Mouse (Mus musculus): Measurements from ENCODE around the gene Zfp131. TPM values are rescaled to one million over a fixed set of nuclear protein-coding genes. Genes with fewer than 3 reads are reported as not detected.

Zfp131 gene
- total and polyA plus RNA-seq, 3 experiments: 31.3 to 61.4 (median 49.3) TPM

GRCm38 (mm10) chr13:119727608-119728387 is 62.9 kb downstream of the Zfp131 start:
- TF ChIP-seq PAX5 (IDR thresholded peaks at IDR 0.05; ENCODE audit: low read length) (no peak), MAX (IDR thresholded peaks at IDR 0.05; ENCODE audit: low read length) (no peak), TCF12 (IDR thresholded peaks at IDR 0.05; ENCODE audit: low read depth, low read length) (no peak), CTCF (conservative IDR thresholded peaks at IDR 0.05 in 1 of 2, IDR thresholded peaks at IDR 0.05 in 1 of 2; ENCODE audit: low read depth in 2 of 2, low read length in 2 of 2) (no peak)
- no peak overlapping the region for H3K4me2 ChIP-seq (ENCODE audit: insufficient read depth, low read depth, poor library complexity, severe bottlenecking)

GRCm38 (mm10) chr13:119724541-119724940 is 66.1 kb downstream of the Zfp131 start:
- Histone ChIP-seq H3K4me2 (ENCODE audit: insufficient read depth, low read depth, poor library complexity, severe bottlenecking) (no peak overlapping the region), H3K27me3 (replicated peaks) (no peaks in the 10 kb centered on the region), H3K36me3 (replicated peaks in 1 of 2; ENCODE audit: control insufficient read depth in 1 of 2, insufficient read depth in 1 of 2, low read length in 1 of 2) (no peaks in the 10 kb centered on the region), H3K4me1 (ENCODE audit: control insufficient read depth in 1 of 2, insufficient read depth in 2 of 2) (peaks cover 2 to 14% of the 10 kb centered on the region in 2 experiments), H3K9me3 (replicated peaks; ENCODE audit: low read length) (no peaks in the 10 kb centered on the region), H3K79me2 (replicated peaks; ENCODE audit: control insufficient read depth, extremely low read depth, insufficient read depth, poor library complexity, severe bottlenecking) (no peaks in the 10 kb centered on the region), H3K4me3 (replicated peaks in 1 of 3; ENCODE audit: low read depth in 2 of 3, low read length in 2 of 3, poor library complexity in 1 of 3) (no peak overlapping the region), H3K9ac (ENCODE audit: insufficient read depth, low read depth) (no peak overlapping the region), H3K27ac (ENCODE audit: insufficient read depth, low read depth) (no peak overlapping the region)
- dilution Hi-C loops (cut with MboI; ENCODE audit: extremely low pct_ligation_motif_present, extremely low pct_unique_long_range_greater_than_20kb, low sequenced_read_pairs): no loop called here
- no peak for DNase-seq (ENCODE audit: extremely low read depth)
- in situ Hi-C loops (cut with MboI; ENCODE audit: low pct_ligation_motif_present, low pct_unique_long_range_greater_than_20kb, low sequenced_read_pairs): no loop called here
- TF ChIP-seq ZMIZ1 (IDR thresholded peaks at IDR 0.05; ENCODE audit: low read depth, low read length) (no peak), CHD1 (IDR thresholded peaks at IDR 0.05; ENCODE audit: low read depth, low read length) (no peak), ELF1 (IDR thresholded peaks at IDR 0.05; ENCODE audit: low read depth, low read length) (no peak), TBP (conservative IDR thresholded peaks at IDR 0.05; ENCODE audit: low read depth, low read length) (no peak), TCF12 (IDR thresholded peaks at IDR 0.05; ENCODE audit: low read depth, low read length) (no peak), BHLHE40 (IDR thresholded peaks at IDR 0.05; ENCODE audit: low read depth, low read length) (no peak), PAX5 (IDR thresholded peaks at IDR 0.05; ENCODE audit: low read length) (no peak), ZNF384 (IDR thresholded peaks at IDR 0.05; ENCODE audit: low read depth, low read length) (peak; percentile 75), RAD21 (IDR thresholded peaks at IDR 0.05; ENCODE audit: low read depth, low read length) (peak; percentile 32), CTCF (conservative IDR thresholded peaks at IDR 0.05 in 1 of 2, IDR thresholded peaks at IDR 0.05 in 1 of 2; ENCODE audit: low read depth in 2 of 2, low read length in 2 of 2) (peak in 1 of 2 experiments; percentile 59; a peak in 2 of 4 replicates), UBTF (IDR thresholded peaks at IDR 0.05; ENCODE audit: low read depth, low read length) (no peak), USF1 (IDR thresholded peaks at IDR 0.05; ENCODE audit: low read depth, low read length) (no peak), MEF2A (IDR thresholded peaks at IDR 0.05; ENCODE audit: borderline replicate concordance, low read depth, low read length) (no peak), CHD2 (IDR thresholded peaks at IDR 0.05; ENCODE audit: low read length) (no peak), EP300 (IDR thresholded peaks at IDR 0.05; ENCODE audit: low read length) (no peak), MXI1 (IDR thresholded peaks at IDR 0.05; ENCODE audit: low read depth, low read length) (no peak), ZC3H11A (IDR thresholded peaks at IDR 0.05; ENCODE audit: low read depth, low read length) (no peak), JUND (conservative IDR thresholded peaks at IDR 0.05; ENCODE audit: low read depth, low read length) (no peak), MYC (IDR thresholded peaks at IDR 0.05; ENCODE audit: low read depth, low read length) (no peak), HCFC1 (IDR thresholded peaks at IDR 0.05; ENCODE audit: low read depth, low read length) (no peak), SMC3 (IDR thresholded peaks at IDR 0.05; ENCODE audit: low read depth, low read length) (peak; percentile 46)

More at GRCm38 (mm10) chr13:119727608-119728387, 62.9 kb downstream of the Zfp131 start:
- no peaks in the 10 kb centered on the region for H3K27me3 ChIP-seq (replicated peaks)
- DNase-seq (ENCODE audit: extremely low read depth): no peak
- no peaks in the 10 kb centered on the region for H3K36me3 ChIP-seq (replicated peaks in 1 of 2; ENCODE audit: control insufficient read depth in 1 of 2, insufficient read depth in 1 of 2, low read length in 1 of 2)
- no peak overlapping the region for H3K27ac ChIP-seq (ENCODE audit: insufficient read depth, low read depth)
- H3K79me2 ChIP-seq (replicated peaks; ENCODE audit: control insufficient read depth, extremely low read depth, insufficient read depth, poor library complexity, severe bottlenecking): no peaks in the 10 kb centered on the region
- H3K4me1 ChIP-seq (ENCODE audit: control insufficient read depth in 1 of 2, insufficient read depth in 2 of 2): peaks cover 2 to 20% of the 10 kb centered on the region in 2 experiments
- dilution Hi-C loops (cut with MboI; ENCODE audit: extremely low pct_ligation_motif_present, extremely low pct_unique_long_range_greater_than_20kb, low sequenced_read_pairs) (no loop called here), in situ Hi-C loops (cut with MboI; ENCODE audit: low pct_ligation_motif_present, low pct_unique_long_range_greater_than_20kb, low sequenced_read_pairs) (loop anchor here (5.0 to 25.0 kb wide), 2 partner anchors 90 to 110 kb away; partner anchors contain the start of genes AF067063 and D13Ertd608e)
- H3K4me3 ChIP-seq (replicated peaks in 1 of 3; ENCODE audit: low read depth in 2 of 3, low read length in 2 of 3, poor library complexity in 1 of 3): no peak overlapping the region
- H3K9me3 ChIP-seq (replicated peaks; ENCODE audit: low read length): no peaks in the 10 kb centered on the region
- no peak overlapping the region for H3K9ac ChIP-seq (ENCODE audit: insufficient read depth, low read depth)
